Mouse (Mus musculus) intestine, embryonic 16.5 days (tissue): ENCODE data around the gene Bcl6b. TPM values are rescaled to one million over a fixed set of nuclear protein-coding genes. Genes with fewer than 3 reads are reported as not detected.
A peak's percentile ranks its signal among the peaks of the same experiment; 100 is the strongest.

Experiments
- microRNA counts: library from miRNA; unstranded; fragments of <30 nt; microRNA quantifications from one replicate; lab custom pipeline; 2016
- microRNA-seq: library from miRNA; unstranded; fragments of <30 nt; microRNA quantifications from one replicate; pipeline ENCODE4, GENCODE M21; 2016
- polyA plus RNA-seq: library from polyadenylated mRNA; unstranded; fragments of >200 nt; fragmentation: Nextera tagmentation; extraction: Ambion mirVana; gene quantifications from 2 replicates; pipeline ENCODE4 v1.2.1, GENCODE M21; 2015

Bcl6b gene
- polyA plus RNA-seq, 1 experiment from 2014 or later: 10.4 TPM

MicroRNAs within 50 kb of the gene (microRNA counts, 519-probe panel; counts per million panel counts)
- microRNA mmu-miR-195 (lab: Ali Mortazavi, UCI) (1,380 counts per million, percentile 9 among the panel's probes with 10 or more counts), microRNA mmu-miR-497 (lab: Ali Mortazavi, UCI) (1,713 counts per million, percentile 25 among the panel's probes with 10 or more counts)

Small RNAs within 50 kb of the gene (microRNA-seq; reads per million reads assigned to microRNA genes)
- gene Mir195a: 543 reads per million, percentile 68 among the genes with 10 or more reads in this experiment
- gene Mir497: not detected
- not detected for gene Mir497b

Other genes with a start within 250 kb of the Bcl6b start
- 20.7 and 20.9 TPM in 2 replicates for gene Ctdnep1, start 248.6 kb downstream of the Bcl6b start, polyA plus RNA-seq
- 92.6 and 106 TPM in 2 replicates for gene Elp5, start 247.3 kb downstream of the Bcl6b start, polyA plus RNA-seq
- 639 and 679 TPM in 2 replicates for gene Gabarap, start 238.7 kb downstream of the Bcl6b start, polyA plus RNA-seq
- gene Phf23, start 234.0 kb downstream of the Bcl6b start, polyA plus RNA-seq: 49.7 and 53.1 TPM in 2 replicates
- gene Dvl2, start 229.2 kb downstream of the Bcl6b start, polyA plus RNA-seq: 23.8 and 26.0 TPM in 2 replicates
- gene Acadvl, start 214.4 kb downstream of the Bcl6b start, polyA plus RNA-seq: 172 and 189 TPM in 2 replicates
- 5.1 and 6.1 TPM in 2 replicates for gene Dlg4, start 212.9 kb downstream of the Bcl6b start, polyA plus RNA-seq
- gene Asgr1, start 175.7 kb downstream of the Bcl6b start, polyA plus RNA-seq: 0.17 and 0.31 TPM in 2 replicates
- gene Asgr2, start 137.2 kb downstream of the Bcl6b start, polyA plus RNA-seq: 0.44 and 0.57 TPM in 2 replicates
- 0.56 and 0.66 TPM in 2 replicates for gene Mgl2, start 99.5 kb downstream of the Bcl6b start, polyA plus RNA-seq
- gene Clec10a, start 73.6 kb downstream of the Bcl6b start, polyA plus RNA-seq: 0.99 and 1.7 TPM in 2 replicates
- 2.7 TPM in 2 replicates for gene Slc16a11, start 17.0 kb downstream of the Bcl6b start, polyA plus RNA-seq
- 15.9 and 18.0 TPM in 2 replicates for gene Slc16a13, start 8.7 kb downstream of the Bcl6b start, polyA plus RNA-seq
- gene 0610010K14Rik, start 8.1 kb upstream of the Bcl6b start, polyA plus RNA-seq: 118 and 129 TPM in 2 replicates
- 9.9 and 10.7 TPM in 2 replicates for gene Gm21988, start 10.0 kb upstream of the Bcl6b start, polyA plus RNA-seq
- 269 and 308 TPM in 2 replicates for gene Rnasek, start 10.0 kb upstream of the Bcl6b start, polyA plus RNA-seq
- 1.5 and 1.8 TPM in 2 replicates for gene Alox12, start 25.6 kb upstream of the Bcl6b start, polyA plus RNA-seq
- 0.13 TPM in 1 of 2 replicates, not detected in the other for gene Alox12e, start 92.8 kb upstream of the Bcl6b start, polyA plus RNA-seq
- 0.64 and 1.1 TPM in 2 replicates for gene Alox15, start 122.2 kb upstream of the Bcl6b start, polyA plus RNA-seq
- 29.1 and 31.5 TPM in 2 replicates for gene Pelp1, start 180.2 kb upstream of the Bcl6b start, polyA plus RNA-seq
- gene Arrb2, start 202.8 kb upstream of the Bcl6b start, polyA plus RNA-seq: 10.1 and 10.7 TPM in 2 replicates
- gene Med11, start 222.1 kb upstream of the Bcl6b start, polyA plus RNA-seq: 38.4 and 41.7 TPM in 2 replicates
- gene Zmynd15, start 229.6 kb upstream of the Bcl6b start, polyA plus RNA-seq: 1.1 and 1.2 TPM in 2 replicates
- gene Cxcl16, start 230.2 kb upstream of the Bcl6b start, polyA plus RNA-seq: 10.9 and 11.9 TPM in 2 replicates